Mouse (Mus musculus): Measurements from ENCODE around the gene Trim71. TPM values are rescaled to one million over a fixed set of nuclear protein-coding genes. Genes with fewer than 3 reads are reported as not detected.
"Not testable (repeated sequence)": the region's sequence is repeated elsewhere in the genome, so short reads cannot be mapped to it uniquely, and the experiment has no call there.

Trim71 gene
- polyA plus RNA-seq, 1 experiment from 2014 or later: 0.01 TPM

DNA sequence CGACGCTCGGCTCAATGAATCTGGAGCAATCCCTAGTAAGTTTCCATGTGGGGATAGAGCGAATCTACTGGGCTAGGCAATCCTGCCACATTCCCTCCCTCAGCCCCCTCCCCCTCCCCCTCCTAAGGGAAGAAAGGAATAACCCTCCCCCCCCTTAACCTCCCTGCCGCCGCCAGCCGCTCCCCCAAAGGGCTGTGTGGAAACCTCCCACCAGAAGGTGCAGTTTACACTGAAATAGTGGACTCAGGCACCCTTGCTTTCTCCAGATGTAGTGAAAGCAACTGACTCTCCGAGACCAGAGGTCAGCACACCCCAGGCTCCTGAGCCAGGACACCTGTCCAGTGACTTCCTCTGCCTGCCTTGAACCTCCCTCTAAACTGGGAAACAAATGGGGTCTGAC lies 37.6 kb downstream of the Trim71 start:
- DNase-seq (ENCODE audit: low spot score): no peak

GRCm38 (mm10) chr9:114525891-114526290 lies 38.3 kb downstream of the Trim71 start:
- no peak for DNase-seq (ENCODE audit: low spot score)

- DNase-seq (ENCODE audit: low spot score): no peak
Observed at GRCm38 (mm10) chr9:114525073-114525633, 39.0 kb downstream of the Trim71 start.

- no peak for DNase-seq (ENCODE audit: low spot score)
Observed at GRCm38 (mm10) chr9:114522501-114522900, 41.7 kb downstream of the Trim71 start.

GRCm38 (mm10) chr9:114522041-114522440 lies 42.1 kb downstream of the Trim71 start:
- peak; percentile 50 for DNase-seq (ENCODE audit: low spot score)

DNA sequence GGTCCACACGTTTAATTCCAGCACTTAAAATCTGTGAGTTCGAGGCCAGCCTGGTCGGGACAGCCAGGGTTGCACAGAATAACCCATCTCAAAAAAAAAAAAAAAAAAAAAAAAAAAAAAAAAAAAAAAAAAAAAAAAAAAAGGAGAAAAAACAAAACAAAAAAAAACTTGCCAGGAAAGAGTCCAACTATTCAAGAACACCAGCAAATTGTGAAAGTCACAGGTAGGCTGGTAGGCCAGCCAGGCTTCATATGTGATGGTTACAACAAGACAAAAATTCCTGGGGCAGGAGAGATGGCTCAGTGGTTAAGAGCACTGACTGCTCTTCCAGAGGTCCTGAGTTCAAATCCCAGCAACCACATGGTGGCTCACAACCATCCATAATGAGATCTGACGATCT lies 43.6 kb downstream of the Trim71 start:
- DNase-seq (ENCODE audit: low spot score): not testable (repeated sequence)

- DNase-seq (ENCODE audit: low spot score): no peak
Observed at GRCm38 (mm10) chr9:114518812-114519477, 45.2 kb downstream of the Trim71 start.

DNA sequence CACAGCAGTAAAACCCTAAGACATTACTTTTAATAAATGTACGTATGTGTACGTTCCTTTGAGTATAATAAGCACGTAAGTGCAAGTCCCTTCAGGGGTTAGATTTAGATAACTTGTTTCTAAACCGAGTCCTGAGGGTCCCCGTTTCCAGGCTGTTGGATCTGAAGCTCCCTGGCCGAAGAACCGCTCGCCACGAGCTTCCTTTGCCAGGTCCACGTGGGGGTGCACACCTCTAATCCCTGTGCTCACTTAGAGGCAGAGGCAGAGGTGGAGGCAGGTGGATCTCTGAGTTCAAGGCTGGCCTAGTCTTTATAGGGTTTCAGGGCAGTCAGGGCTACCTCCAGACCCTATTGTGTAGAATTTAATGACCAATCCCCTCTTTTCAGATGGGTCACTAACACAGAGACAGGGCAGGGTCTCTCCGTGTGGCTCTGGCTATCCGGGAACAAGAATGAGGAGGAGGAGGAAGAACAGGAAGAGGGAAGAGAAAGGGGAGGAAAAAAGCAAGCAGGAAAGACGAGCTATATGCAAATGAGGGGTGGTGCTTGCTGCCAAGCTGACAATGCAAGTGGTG lies 46.2 kb downstream of the Trim71 start:
- no peak for DNase-seq (ENCODE audit: low spot score)

- no peak for DNase-seq (ENCODE audit: low spot score)
Observed at GRCm38 (mm10) chr9:114515364-114515763, 48.8 kb downstream of the Trim71 start, which contains the start of gene C130032M10Rik. Gene C130032M10Rik (plus strand): TSS chr9:114515697.

- DNase-seq (ENCODE audit: low spot score): no peak
Observed at GRCm38 (mm10) chr9:114512831-114513230, 51.3 kb downstream of the Trim71 start.

DNA sequence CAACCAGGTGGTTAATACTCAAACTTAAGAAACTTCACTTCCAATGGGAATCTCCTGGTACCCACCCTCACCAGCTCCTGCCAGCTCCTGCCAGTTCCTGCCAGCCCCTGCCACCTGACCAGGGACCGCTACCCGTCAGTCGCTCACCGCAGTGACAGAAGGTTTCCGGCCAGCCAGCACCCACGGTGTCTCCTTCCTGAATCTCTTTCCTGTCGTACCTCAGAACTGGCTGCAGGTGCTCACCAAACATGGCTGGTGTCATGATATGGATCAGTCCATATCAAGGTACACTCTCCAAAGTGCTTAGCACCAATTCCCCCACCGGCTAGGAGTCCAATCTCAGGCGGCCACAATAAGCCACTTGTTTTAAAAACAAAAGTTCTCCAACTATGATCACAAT lies 54.4 kb downstream of the Trim71 start:
- peak; percentile 76 for DNase-seq (ENCODE audit: low spot score)

DNA sequence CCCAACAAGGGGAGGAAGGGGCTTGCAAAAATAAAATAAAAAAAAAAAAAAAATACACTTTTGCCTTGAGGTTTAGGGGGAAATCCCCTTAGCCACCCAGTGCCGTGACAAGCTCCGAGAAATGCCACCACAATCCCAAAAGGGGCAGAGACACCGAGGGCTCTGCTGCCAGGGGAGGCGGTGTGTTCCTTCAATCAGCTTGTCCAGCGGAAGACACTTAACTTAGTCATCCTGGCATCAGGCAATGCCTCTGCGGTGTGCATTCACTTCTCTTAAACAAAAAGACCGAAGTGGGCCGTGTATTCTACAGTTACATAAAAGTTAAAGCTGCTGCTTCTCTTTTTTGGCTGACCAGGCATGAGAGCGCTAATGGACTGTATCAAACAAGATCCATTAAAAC lies 56.7 kb downstream of the Trim71 start:
- DNase-seq (ENCODE audit: low spot score): no peak

- no peak for DNase-seq (ENCODE audit: low spot score)
Observed at GRCm38 (mm10) chr9:114506564-114506963, 57.6 kb downstream of the Trim71 start.

DNA sequence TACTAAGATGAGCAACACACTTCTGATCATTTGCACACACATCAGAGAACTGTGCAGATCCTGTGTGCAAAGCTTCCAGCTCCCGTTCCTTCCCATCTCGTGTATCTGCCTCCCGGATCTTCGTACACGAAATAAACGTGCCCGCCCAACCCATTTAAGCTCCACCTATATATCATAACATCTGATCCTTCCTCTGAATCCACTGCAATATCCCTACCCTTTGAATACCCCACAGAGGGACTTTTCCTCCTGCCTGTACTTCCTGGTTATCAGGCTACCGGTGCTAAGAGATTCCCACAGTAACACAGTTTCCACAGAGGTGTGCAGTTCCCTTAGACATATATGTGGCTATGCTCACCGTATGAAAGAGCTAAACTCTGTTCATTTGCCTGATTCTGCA lies 59.4 kb downstream of the Trim71 start, which contains the start of gene Ccr4:
Gene Ccr4, minus strand, starts transcription at position 101 of the 400 bp plus-strand sequence.
- DNase-seq (ENCODE audit: low spot score): no peak

DNA sequence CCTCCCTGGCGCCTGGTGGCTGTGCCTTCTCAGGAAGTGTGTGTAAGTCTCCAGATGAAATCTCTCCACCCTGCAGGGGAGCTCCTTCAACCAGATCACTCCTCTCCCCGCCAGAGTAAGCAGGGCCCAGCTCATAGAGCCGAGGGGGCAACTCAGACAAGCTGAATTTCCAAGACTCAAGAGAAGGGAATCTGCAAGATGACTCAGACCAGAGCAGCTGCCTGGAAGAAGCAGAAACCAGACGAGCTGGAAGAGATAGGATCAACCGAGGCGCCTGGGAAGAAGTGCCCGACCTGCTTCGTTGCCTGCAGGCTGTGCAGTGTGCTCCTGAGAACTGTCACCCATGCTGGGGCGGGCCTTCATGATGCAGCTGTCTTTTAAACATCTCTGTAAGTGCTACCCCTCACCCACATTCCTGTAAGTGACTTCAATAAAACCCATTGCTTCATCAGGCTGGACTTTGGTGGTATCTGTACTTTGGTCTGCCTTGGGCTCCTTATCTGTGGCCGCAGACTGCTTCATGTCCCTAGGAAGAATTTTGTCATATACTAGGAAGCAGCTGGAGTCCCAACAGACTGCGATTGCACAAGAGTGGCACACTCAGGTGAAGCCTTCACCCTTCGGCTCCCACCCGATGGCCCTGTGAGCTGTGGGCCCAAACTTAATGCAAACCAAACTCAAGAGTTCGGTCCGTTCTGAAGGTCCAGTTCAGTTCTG lies 61.3 kb downstream of the Trim71 start:
- no peak for DNase-seq (ENCODE audit: low spot score)

DNA sequence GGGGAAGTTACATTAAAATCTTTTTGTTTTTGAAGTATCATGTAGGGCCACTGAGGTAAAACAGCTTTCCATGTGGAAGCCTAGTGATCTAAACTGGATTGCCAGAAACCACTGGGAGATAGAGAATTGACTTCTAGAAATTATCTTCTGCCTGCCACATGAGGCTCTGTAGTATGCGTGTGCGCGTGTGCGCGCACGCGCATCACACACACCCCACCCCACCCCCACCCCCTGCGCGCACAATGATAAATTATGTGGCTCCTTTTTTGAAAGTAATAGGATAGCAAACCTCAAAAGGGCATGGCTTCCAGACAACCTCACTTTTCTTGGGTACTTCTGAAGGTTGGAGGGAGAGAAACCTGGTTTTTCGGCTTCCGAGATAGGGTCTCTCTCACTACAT lies 62.3 kb downstream of the Trim71 start:
- DNase-seq (ENCODE audit: low spot score): no peak

- DNase-seq (ENCODE audit: low spot score): no peak
Observed at GRCm38 (mm10) chr9:114501111-114501510, 63.1 kb downstream of the Trim71 start.

- DNase-seq (ENCODE audit: low spot score): peak; percentile 69
Observed at GRCm38 (mm10) chr9:114499783-114500515, 64.2 kb downstream of the Trim71 start.

GRCm38 (mm10) chr9:114498218-114498617 lies 66.0 kb downstream of the Trim71 start:
- DNase-seq (ENCODE audit: low spot score): peak; percentile 87

DNA sequence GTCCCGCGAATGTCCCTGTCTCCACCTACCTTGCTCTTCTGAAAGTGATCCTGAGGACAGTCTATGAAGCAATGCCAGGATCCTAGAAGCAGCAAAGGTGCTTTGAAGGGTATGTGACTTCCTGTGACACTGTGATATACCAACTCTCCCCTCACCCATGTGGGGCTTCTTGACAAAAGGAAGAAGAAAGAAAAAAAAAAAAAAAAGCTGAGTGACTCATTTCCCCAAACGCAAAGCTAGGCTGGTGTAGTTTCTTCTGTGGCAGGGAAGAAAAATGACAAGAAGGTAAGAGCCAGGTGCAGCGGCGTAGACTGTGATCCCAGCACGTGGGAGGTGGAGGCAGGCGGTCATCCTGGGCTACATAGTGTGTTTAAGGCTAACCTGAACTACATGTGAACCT lies 67.7 kb downstream of the Trim71 start:
- peak; percentile 86 for DNase-seq (ENCODE audit: low spot score)

DNA sequence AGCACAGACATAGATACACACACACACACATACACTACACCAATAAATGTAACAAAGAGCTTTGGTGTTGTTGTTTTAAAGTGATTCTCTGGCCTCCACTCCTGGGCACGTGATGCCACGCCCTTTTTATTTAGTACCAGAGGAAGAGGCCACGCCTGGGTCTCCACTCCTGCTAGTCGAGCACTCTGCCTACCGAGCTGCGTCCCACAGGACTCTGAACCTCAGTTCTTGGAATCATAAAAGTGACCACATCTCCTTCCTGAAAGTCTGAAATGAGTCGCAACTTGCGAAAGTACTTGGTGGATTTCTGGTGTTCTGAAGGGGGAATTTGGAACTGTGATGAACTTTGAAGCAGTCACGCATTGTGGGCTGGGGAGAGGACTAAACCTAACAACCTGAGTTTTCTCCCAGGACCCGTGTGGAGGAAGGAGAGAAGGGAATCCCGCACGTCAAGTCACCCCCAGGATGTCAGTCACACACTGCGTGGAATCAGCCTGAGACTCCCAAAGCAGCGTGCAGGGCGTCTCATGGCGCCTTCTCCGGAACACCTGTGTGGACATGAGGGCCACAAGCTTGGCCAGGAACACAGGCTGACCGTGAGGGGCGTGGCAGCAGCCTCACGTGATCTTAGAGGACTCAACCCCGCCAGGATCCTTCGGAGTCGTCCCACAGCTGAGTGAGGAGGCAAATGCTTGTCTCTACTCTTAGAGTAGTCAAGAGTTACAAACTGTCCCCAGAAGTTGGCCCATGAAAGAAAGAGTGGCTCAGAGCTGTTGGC lies 76.5 kb downstream of the Trim71 start:
- no peak for DNase-seq (ENCODE audit: low spot score)
